Mouse (Mus musculus) heart, embryonic 14.5 days (tissue): ENCODE data around the gene Tdrd3. TPM values are rescaled to one million over a fixed set of nuclear protein-coding genes. Genes with fewer than 3 reads are reported as not detected.

Source experiments
- ATAC-seq: fragments of 200-750 bp; cut with Nextera tagmentation; 2 replicates; pipeline ENCODE4 v1.8.0; 2017; ENCODE audit warnings: low read depth, moderate TSS enrichment; ENCODE audit not compliant: insufficient number of reproducible peaks, insufficient read depth, low FRiP score
- H3K27ac ChIP-seq, 2 experiments: fragments of 200-500 bp in 1 of 2; fragments of 300-500 bp in 1 of 2; sonication (generic) in 1 of 2; replicated peaks in 1 of 2; 2 replicates each; pipeline ENCODE4 v1.5.1; 2012 to 2014; ENCODE audit warnings: low read depth in 2 of 2, low read length in 2 of 2, control low read depth in 1 of 2, mild to moderate bottlenecking in 1 of 2, mixed read lengths in 1 of 2; ENCODE audit not compliant: control insufficient read depth in 1 of 2, insufficient read depth in 1 of 2
- H3K27me3 ChIP-seq: fragments of 300-500 bp; sonication (generic); 2 replicates; pipeline ENCODE4 v1.6.1; 2014; ENCODE audit warnings: mild to moderate bottlenecking, low read length, control low read depth; ENCODE audit not compliant: control insufficient read depth, insufficient read depth
- H3K36me3 ChIP-seq: fragments of 300-500 bp; sonication (generic); 2 replicates; pipeline ENCODE4 v1.6.1; 2014; ENCODE audit warnings: mild to moderate bottlenecking, control low read depth, low read length, mixed read lengths; ENCODE audit not compliant: control insufficient read depth, insufficient read depth
- H3K4me1 ChIP-seq, 2 experiments: fragments of 200-500 bp in 1 of 2; fragments of 300-500 bp in 1 of 2; sonication (generic) in 1 of 2; 2 replicates each; pipeline ENCODE4 v1.6.1; 2012 to 2014; ENCODE audit warnings: low read length in 2 of 2, control low read depth in 1 of 2, mixed read lengths in 1 of 2; ENCODE audit not compliant: control insufficient read depth in 2 of 2, insufficient read depth in 2 of 2
- H3K4me2 ChIP-seq: fragments of 300-500 bp; sonication (generic); 2 replicates; pipeline ENCODE4 v1.6.1; 2014; ENCODE audit warnings: mild to moderate bottlenecking, low read length
- H3K4me3 ChIP-seq, 2 experiments: fragments of 200-500 bp in 1 of 2; fragments of 300-500 bp in 1 of 2; sonication (generic) in 1 of 2; 2 replicates each; pipeline ENCODE4 v1.5.1; 2012 to 2014; ENCODE audit warnings: low read length in 2 of 2, mild to moderate bottlenecking in 2 of 2, control low read depth in 1 of 2, low read depth in 1 of 2, moderate library complexity in 1 of 2; ENCODE audit not compliant: control insufficient read depth in 1 of 2, insufficient read depth in 1 of 2
- H3K9ac ChIP-seq: fragments of 300-500 bp; sonication (generic); 2 replicates; pipeline ENCODE4 v1.6.1; 2014; ENCODE audit warnings: mild to moderate bottlenecking, low read length
- H3K9me3 ChIP-seq: fragments of 300-500 bp; sonication (generic); 2 replicates; pipeline ENCODE4 v1.6.1; 2016; ENCODE audit warnings: low read length, control low read depth; ENCODE audit not compliant: control insufficient read depth
- WGBS: fragments of 180-500 bp; shearing (Covaris S2); extraction: QIAGEN DNeasy Blood & Tissue Kit; methylation state at CpG from one replicate; pipeline ENCODE4 v1.1.7; 2014; 5-methylcytosine and 5-hydroxymethylcytosine counted together
- polyA plus RNA-seq: library from polyadenylated mRNA; unstranded; fragments of >200 nt; fragmentation: Nextera tagmentation; extraction: Ambion mirVana; gene quantifications from 2 replicates; pipeline ENCODE4 v1.2.1, GENCODE M21; 2014

Tdrd3 gene
- polyA plus RNA-seq, 1 experiment from 2014 or later, result 24.2 TPM

DNA sequence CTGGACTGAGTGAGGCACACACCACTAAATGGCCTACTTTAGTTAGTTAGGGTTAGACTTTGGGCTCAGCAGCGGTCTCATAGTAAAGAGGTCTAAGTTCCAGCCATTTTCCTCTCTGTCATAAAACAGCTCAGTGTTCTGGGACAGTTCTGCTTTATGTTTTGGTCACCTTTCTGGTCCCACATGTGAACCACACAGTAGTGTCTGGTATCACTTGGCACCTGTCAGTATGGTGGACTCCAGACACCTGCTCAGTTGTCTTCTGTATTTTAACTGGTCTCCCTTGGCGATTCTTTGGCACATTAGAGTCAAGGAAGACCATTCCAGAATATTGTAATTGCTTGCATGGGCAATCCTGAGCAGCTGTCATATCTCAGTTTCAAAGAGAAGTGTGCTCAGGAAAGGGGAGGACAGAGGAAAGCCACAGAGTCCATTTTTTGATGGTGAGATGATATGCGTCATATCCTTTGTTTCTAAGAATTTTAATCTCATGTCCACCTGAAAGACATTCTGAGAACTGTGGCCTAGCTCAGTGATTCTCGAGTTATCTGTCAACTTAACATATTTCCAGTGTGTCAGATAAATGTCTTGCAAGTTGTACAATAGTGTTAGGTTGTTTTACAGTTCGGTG, 11.3 kb downstream of the Tdrd3 start:
- H3K4me1 ChIP-seq, result peaks cover 11 to 43% of the 10 kb centered on the region in 2 experiments
- H3K27ac ChIP-seq, result peak overlapping the region in 1 of 2 experiments; percentile 10; a peak in 1 of 4 replicates
- no peaks in the 10 kb centered on the region for H3K9me3 ChIP-seq
- ATAC-seq, result no peak
- H3K27me3 ChIP-seq, result no peaks in the 10 kb centered on the region
- H3K4me3 ChIP-seq, result no peak overlapping the region
- no peaks in the 10 kb centered on the region for H3K36me3 ChIP-seq
- no peak overlapping the region for H3K4me2 ChIP-seq
- H3K9ac ChIP-seq, result no peak overlapping the region
- WGBS, result 51% methylated on average over 5 of the region's 5 CpGs

DNA sequence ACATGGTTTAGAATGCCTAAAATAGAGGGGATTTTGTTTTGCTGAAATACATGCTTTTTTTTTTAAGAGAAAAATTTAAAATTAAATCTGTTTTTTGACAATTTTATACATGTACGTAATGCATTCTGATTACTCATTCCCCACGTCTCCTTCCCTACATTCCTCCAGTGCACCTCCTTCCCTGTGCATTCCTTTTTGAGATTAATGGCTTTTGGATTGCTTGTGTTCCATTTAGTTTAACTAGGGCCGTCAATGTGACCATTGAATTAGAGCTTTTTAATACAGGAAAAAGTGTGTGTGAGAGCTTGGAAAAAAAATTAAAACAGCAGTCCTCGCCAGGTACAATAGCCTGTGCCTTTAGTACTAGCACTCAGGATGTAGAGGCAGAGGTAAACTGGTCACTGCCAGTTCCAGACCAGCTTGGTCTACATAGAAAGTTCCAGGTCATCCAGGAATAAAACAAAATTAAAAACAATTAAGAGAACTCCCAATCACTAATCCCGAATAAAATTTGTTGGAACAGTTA, 17.0 kb downstream of the Tdrd3 start:
- Histone ChIP-seq H3K4me1 (peaks cover 2 to 5% of the 10 kb centered on the region in 2 experiments; a peak in 1 of 4 replicates), H3K9ac (no peak overlapping the region), H3K4me3 (no peak overlapping the region), H3K36me3 (peaks cover 9% of the 10 kb centered on the region; the same call in 1 of the 2 replicates), H3K4me2 (no peak overlapping the region), H3K27ac (no peak overlapping the region), H3K27me3 (no peaks in the 10 kb centered on the region), H3K9me3 (no peaks in the 10 kb centered on the region)
- ATAC-seq, result no peak
- 82% methylated on average over 5 of the region's 5 CpGs for WGBS

DNA sequence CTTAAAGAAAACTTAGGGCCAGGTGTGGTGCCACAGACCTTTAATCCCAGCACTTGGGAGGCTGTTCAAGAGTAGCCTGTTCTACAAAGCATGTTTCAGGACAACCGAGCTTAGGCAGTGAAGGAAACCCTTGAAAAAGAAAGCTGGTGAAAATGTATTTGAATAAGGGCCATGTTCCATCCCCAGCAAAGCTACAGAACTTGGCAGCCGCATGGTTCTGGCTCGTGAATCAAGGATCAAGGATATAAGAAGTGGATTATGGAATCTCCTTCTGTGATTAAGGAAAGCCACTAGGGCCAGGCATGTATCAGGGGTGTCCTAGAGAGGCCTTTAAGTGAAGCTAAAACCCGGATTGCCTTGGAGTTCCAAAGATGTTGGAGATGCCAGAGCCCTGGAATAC, 18.9 kb downstream of the Tdrd3 start:
- Histone ChIP-seq H3K4me2 (no peak overlapping the region), H3K4me3 (no peak overlapping the region), H3K9me3 (no peaks in the 10 kb centered on the region), H3K9ac (no peak overlapping the region), H3K27me3 (no peaks in the 10 kb centered on the region), H3K36me3 (peaks cover 9% of the 10 kb centered on the region; the same call in 1 of the 2 replicates), H3K4me1 (peaks cover 6 to 9% of the 10 kb centered on the region in 2 experiments; a peak in 3 of 4 replicates), H3K27ac (no peak overlapping the region)
- WGBS, result 89% methylated on average over 4 of the region's 4 CpGs
- no peak for ATAC-seq

DNA sequence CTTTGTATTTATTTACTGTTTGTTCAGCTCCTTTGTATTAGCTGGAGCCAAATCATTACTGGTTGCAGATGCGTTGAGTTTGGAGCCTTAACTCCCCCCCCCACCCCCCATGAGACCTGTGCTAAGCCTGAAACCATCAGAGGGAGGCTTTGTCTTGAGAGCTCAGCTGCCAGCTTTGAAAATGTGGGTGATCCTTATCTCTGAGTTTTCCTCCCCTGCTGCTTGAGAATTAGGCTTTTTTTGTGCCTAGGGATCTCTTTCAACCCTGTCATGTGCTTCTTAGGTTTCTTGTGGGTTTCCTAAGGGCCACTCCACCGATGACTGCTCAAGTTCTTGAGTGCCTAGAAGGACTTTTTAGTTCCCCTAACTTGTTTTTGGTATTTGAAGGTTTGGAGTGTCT, 23.3 kb downstream of the Tdrd3 start:
- Histone ChIP-seq H3K27ac (no peak overlapping the region), H3K36me3 (peaks cover 9% of the 10 kb centered on the region; the same call in 1 of the 2 replicates), H3K4me2 (no peak overlapping the region), H3K4me3 (no peak overlapping the region), H3K9me3 (no peaks in the 10 kb centered on the region), H3K9ac (no peak overlapping the region), H3K4me1 (peaks cover 4 to 11% of the 10 kb centered on the region in 2 experiments; a peak in 3 of 4 replicates), H3K27me3 (no peaks in the 10 kb centered on the region)
- 11% methylated on average over 2 of the region's 2 CpGs for WGBS
- ATAC-seq, result no peak

DNA sequence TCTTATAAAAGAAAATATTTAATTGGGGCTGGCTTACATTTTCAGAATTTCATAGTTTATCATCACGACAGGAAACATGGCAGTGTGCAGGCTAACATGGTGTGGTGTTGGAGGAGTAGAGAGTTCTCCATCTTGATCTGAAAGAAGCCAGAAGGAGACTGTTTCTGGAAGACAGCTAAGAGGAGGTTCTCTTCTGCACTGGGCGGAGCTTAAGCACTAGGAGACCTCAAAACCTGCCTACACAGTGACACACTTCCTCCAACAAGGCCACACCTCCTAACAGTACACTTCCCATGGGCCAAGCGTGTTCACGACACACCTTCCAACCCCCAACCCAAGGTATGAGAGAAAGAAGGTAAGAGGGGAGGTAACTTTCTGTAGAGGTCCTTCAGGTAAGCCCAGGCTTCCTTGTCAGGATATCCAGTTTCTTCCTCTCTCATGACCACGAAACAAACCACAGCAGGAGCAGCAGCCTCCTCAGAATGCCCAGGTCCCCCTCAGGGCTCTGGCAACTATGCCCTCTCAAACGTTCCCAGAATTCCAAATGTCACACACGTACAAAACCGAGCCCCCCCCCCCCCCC, 30.0 kb downstream of the Tdrd3 start:
- no peak overlapping the region for H3K27ac ChIP-seq
- H3K27me3 ChIP-seq, result no peaks in the 10 kb centered on the region
- H3K4me2 ChIP-seq, result no peak overlapping the region
- H3K36me3 ChIP-seq, result no peaks in the 10 kb centered on the region
- 84% methylated on average over 8 of the region's 8 CpGs for WGBS
- H3K9ac ChIP-seq, result no peak overlapping the region
- H3K4me3 ChIP-seq, result no peak overlapping the region
- ATAC-seq, result no peak
- peaks cover 0 to 9% of the 10 kb centered on the region in 2 experiments; a peak in 2 of 4 replicates for H3K4me1 ChIP-seq
- H3K9me3 ChIP-seq, result no peaks in the 10 kb centered on the region

DNA sequence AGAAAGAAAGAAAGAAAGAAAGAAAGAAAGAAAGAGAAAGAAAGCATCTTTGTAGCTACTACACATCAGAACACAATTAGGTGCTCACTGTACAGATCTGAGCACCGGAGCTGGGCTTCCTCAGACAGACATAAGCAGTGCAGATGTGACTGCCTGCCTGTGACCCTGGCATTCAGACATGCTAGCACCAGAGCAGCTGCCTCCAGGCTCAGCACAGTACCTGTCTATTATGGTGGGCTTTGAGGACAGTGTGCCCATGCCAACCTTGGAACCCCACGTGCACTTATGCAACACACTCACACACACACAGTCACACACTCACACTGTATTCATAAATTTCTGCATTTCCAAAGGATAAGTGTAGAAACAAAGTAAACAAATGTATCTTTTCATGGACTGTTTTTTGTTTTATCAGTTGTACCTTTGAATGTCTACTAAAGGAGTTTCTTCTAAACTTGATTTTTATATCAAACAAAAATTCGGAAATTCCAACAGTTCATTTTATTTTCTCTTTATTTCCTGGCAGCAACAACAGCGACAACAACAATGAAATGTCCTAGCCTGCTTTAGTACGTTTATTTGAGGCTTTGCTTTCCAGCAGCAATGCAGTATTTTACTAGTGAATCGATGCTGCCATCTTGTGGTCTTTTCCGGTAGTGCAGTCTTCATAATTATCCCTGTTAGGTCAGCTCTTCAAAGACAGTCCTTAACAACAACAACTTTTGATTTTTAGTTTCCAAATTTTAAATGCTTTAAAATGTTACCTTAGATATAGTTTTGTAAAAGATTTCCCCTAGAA, 35.4 kb downstream of the Tdrd3 start:
- Histone ChIP-seq H3K9ac (0 out of 2 replicates have a peak overlapping the region, but pooled peaks have one; percentile 30), H3K4me2 (peak overlapping the region; percentile 18; the same call in 1 of the 2 replicates), H3K4me1 (peaks cover 2 to 9% of the 10 kb centered on the region in 2 experiments; a peak in 2 of 4 replicates), H3K9me3 (no peaks in the 10 kb centered on the region), H3K4me3 (no peak overlapping the region), H3K27me3 (no peaks in the 10 kb centered on the region), H3K36me3 (0 out of 2 replicates have a peak, but pooled peaks cover 6% of the 10 kb centered on the region), H3K27ac (no peak overlapping the region)
- 0 out of 2 replicates have a peak, but pooled peaks have one; percentile 31 for ATAC-seq
- WGBS, result 9% methylated on average over 7 of the region's 7 CpGs

DNA sequence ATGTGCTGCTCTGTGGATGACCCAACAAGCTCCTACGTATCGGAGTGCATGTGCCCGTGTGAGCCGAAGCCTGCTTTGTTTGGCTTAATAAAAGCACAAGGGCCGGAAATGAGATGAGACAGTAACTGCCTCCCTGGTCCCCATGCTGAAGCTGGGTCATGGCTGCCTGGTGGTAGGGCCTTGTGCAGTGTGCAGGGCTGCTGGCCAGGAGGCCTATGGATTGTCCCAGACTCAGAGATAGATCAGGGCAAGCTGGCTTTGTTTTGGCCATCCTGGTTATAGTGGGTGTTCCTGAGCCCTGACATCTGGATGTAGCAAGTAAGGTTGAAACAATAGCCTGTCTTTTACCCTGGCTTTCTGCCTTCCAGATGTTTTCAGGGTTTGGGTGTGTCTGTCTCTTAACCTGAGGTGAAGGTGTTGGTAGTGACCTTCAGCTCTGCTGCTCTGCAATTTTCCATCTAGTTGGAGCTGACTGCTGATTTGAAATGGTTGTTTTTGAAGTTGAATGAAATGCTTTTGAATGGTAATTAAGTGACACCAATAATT, 39.3 kb downstream of the Tdrd3 start:
- H3K36me3 ChIP-seq, result peaks cover 17% of the 10 kb centered on the region; the same call in 1 of the 2 replicates
- ATAC-seq, result no peak
- no peak overlapping the region for H3K27ac ChIP-seq
- H3K9me3 ChIP-seq, result no peaks in the 10 kb centered on the region
- H3K4me3 ChIP-seq, result no peak overlapping the region
- peaks cover 2 to 9% of the 10 kb centered on the region in 2 experiments; a peak in 2 of 4 replicates for H3K4me1 ChIP-seq
- H3K27me3 ChIP-seq, result no peaks in the 10 kb centered on the region
- H3K4me2 ChIP-seq, result no peak overlapping the region
- no peak overlapping the region for H3K9ac ChIP-seq
- 92% methylated on average over 5 of the region's 5 CpGs for WGBS
